Mouse (Mus musculus) layer of hippocampus, adult 8-10 months (tissue): ENCODE data around the gene Polr3g. TPM values are rescaled to one million over a fixed set of nuclear protein-coding genes. Genes with fewer than 3 reads are reported as not detected.
"Not testable (repeated sequence)": the region's sequence is repeated elsewhere in the genome, so short reads cannot be mapped to it uniquely, and the experiment has no call there.

Experiments
- DNase-seq, 2 experiments: peaks; one replicate each; pipeline ENCODE4 v3.0.0; 2022; ENCODE audit warnings: low spot score in 2 of 2
- total RNA-seq, 4 experiments: library from RNA; stranded (reverse); gene quantifications; 2 replicates each; pipeline ENCODE4 v1.2.4; 2022

Polr3g gene
- total RNA-seq, result 1 to 10 TPM; 5.5 to 8.7 (median 5.9) TPM

GRCm38 (mm10) chr13:81710775-81711545 lies at the start of gene Polr3g, which contains the start of gene Mblac2:
TSS of gene Polr3g (minus strand) at chr13:81711013.
TSS of gene Mblac2 (plus strand) at chr13:81711341.
- DNase-seq, result peak; percentile 90 to 93

- DNase-seq, result peak in 1 of 2 experiments; percentile 23
Observed at GRCm38 (mm10) chr13:81760379-81760778, 49.6 kb upstream of the Polr3g start.

- DNase-seq, result no peak
Observed at GRCm38 (mm10) chr13:81757058-81757660, 46.3 kb upstream of the Polr3g start.

- DNase-seq, result no peak
Observed at GRCm38 (mm10) chr13:81755324-81755723, 44.5 kb upstream of the Polr3g start.

- no peak for DNase-seq
Observed at GRCm38 (mm10) chr13:81754878-81755277, 44.1 kb upstream of the Polr3g start.

- DNase-seq, result no peak
Observed at GRCm38 (mm10) chr13:81744092-81744396, 33.2 kb upstream of the Polr3g start.

GRCm38 (mm10) chr13:81743391-81744091 lies 32.7 kb upstream of the Polr3g start:
- no peak for DNase-seq

- DNase-seq, result no peak
Observed at GRCm38 (mm10) chr13:81740898-81741297, 30.1 kb upstream of the Polr3g start.

GRCm38 (mm10) chr13:81736606-81737005 lies 25.8 kb upstream of the Polr3g start:
- no peak for DNase-seq

- DNase-seq, result no peak
Observed at GRCm38 (mm10) chr13:81730362-81730761, 19.5 kb upstream of the Polr3g start.

GRCm38 (mm10) chr13:81729102-81729501 lies 18.3 kb upstream of the Polr3g start:
- DNase-seq, result no peak

- not testable (repeated sequence) for DNase-seq
Observed at GRCm38 (mm10) chr13:81728141-81728540, 17.3 kb upstream of the Polr3g start.

- DNase-seq, result no peak
Observed at GRCm38 (mm10) chr13:81713896-81714295, 3.1 kb upstream of the Polr3g start.

GRCm38 (mm10) chr13:81711546-81712371 lies 946 bp upstream of the Polr3g start:
- DNase-seq, result peak in 1 of 2 experiments; percentile 21

GRCm38 (mm10) chr13:81710266-81710665 lies 547 bp downstream of the Polr3g start:
- no peak for DNase-seq

- DNase-seq, result no peak
Observed at GRCm38 (mm10) chr13:81709805-81710204, 1.0 kb downstream of the Polr3g start.

- DNase-seq, result no peak
Observed at GRCm38 (mm10) chr13:81706311-81706710, 4.5 kb downstream of the Polr3g start.

GRCm38 (mm10) chr13:81703621-81704020 lies 7.2 kb downstream of the Polr3g start:
- DNase-seq, result no peak

- no peak for DNase-seq
Observed at GRCm38 (mm10) chr13:81703148-81703547, 7.7 kb downstream of the Polr3g start.

GRCm38 (mm10) chr13:81694446-81694845 lies 16.4 kb downstream of the Polr3g start:
- no peak for DNase-seq

GRCm38 (mm10) chr13:81691606-81692005 lies 19.2 kb downstream of the Polr3g start:
- DNase-seq, result peak; percentile 23 to 37
